Mouse (Mus musculus): ENCODE data around the gene C1rl.
"Not testable (repeated sequence)": the region's sequence is repeated elsewhere in the genome, so short reads cannot be mapped to it uniquely, and the experiment has no call there.

C1rl gene

GRCm38 (mm10) chr6:124505028-124505427 is 12.1 kb downstream of the C1rl start:
- no peak for DNase-seq (ENCODE audit: low spot score in 2 of 2)

GRCm38 (mm10) chr6:124506991-124507390 is 14.1 kb downstream of the C1rl start:
- DNase-seq (ENCODE audit: low spot score in 2 of 2), result no peak

GRCm38 (mm10) chr6:124508292-124508691 is 15.4 kb downstream of the C1rl start:
- no peak for DNase-seq (ENCODE audit: low spot score in 2 of 2)

GRCm38 (mm10) chr6:124509192-124509591 is 16.3 kb downstream of the C1rl start:
- DNase-seq (ENCODE audit: low spot score in 2 of 2), result not testable (repeated sequence)

GRCm38 (mm10) chr6:124511936-124512335 is 19.0 kb downstream of the C1rl start:
- DNase-seq (ENCODE audit: low spot score in 2 of 2), result no peak

GRCm38 (mm10) chr6:124512355-124512836 is 19.5 kb downstream of the C1rl start, which contains the start of gene C1ra:
Gene C1ra, plus strand, starts transcription at chr6:124512405.
- peak in 1 of 2 experiments; percentile 21 for DNase-seq (ENCODE audit: low spot score in 2 of 2)

- not testable (repeated sequence) for DNase-seq (ENCODE audit: low spot score in 2 of 2)
Observed at GRCm38 (mm10) chr6:124517733-124518132, 24.8 kb downstream of the C1rl start.

- not testable (repeated sequence) for DNase-seq (ENCODE audit: low spot score in 2 of 2)
Observed at GRCm38 (mm10) chr6:124522082-124522481, 29.2 kb downstream of the C1rl start.

GRCm38 (mm10) chr6:124527881-124528280 is 35.0 kb downstream of the C1rl start:
- DNase-seq (ENCODE audit: low spot score in 2 of 2), result no peak

- no peak for DNase-seq (ENCODE audit: low spot score in 2 of 2)
Observed at GRCm38 (mm10) chr6:124531077-124531476, 38.2 kb downstream of the C1rl start.

GRCm38 (mm10) chr6:124536125-124536829 is 43.4 kb downstream of the C1rl start:
- DNase-seq (ENCODE audit: low spot score in 2 of 2), result not testable (repeated sequence)

GRCm38 (mm10) chr6:124541176-124541575 is 48.3 kb downstream of the C1rl start:
- DNase-seq (ENCODE audit: low spot score in 2 of 2), result not testable (repeated sequence)

GRCm38 (mm10) chr6:124542284-124542683 is 49.4 kb downstream of the C1rl start, which contains the start of gene C1s1:
Gene C1s1, minus strand, starts transcription at chr6:124542359.
- not testable (repeated sequence) for DNase-seq (ENCODE audit: low spot score in 2 of 2)

GRCm38 (mm10) chr6:124544466-124544865 is 51.6 kb downstream of the C1rl start:
- DNase-seq (ENCODE audit: low spot score in 2 of 2), result no peak

- no peak for DNase-seq (ENCODE audit: low spot score in 2 of 2)
Observed at GRCm38 (mm10) chr6:124545425-124545824, 52.5 kb downstream of the C1rl start.

GRCm38 (mm10) chr6:124547979-124548378 is 55.1 kb downstream of the C1rl start:
- DNase-seq (ENCODE audit: low spot score in 2 of 2), result not testable (repeated sequence)

- DNase-seq (ENCODE audit: low spot score in 2 of 2), result no peak
Observed at GRCm38 (mm10) chr6:124549023-124549550, 56.2 kb downstream of the C1rl start.

GRCm38 (mm10) chr6:124552766-124553165 is 59.9 kb downstream of the C1rl start:
- no peak for DNase-seq (ENCODE audit: low spot score in 2 of 2)

GRCm38 (mm10) chr6:124555956-124556355 is 63.0 kb downstream of the C1rl start:
- DNase-seq (ENCODE audit: low spot score in 2 of 2), result not testable (repeated sequence)

Measured in thymus, postnatal 10 days (tissue).